Mouse (Mus musculus) kidney, postnatal 0 days (tissue): ENCODE results near the gene Efcc1. TPM values are rescaled to one million over a fixed set of nuclear protein-coding genes. Genes with fewer than 3 reads are reported as not detected.

Experiments
- ATAC-seq: fragments of 200-750 bp; cut with Nextera tagmentation; replicated peaks from 2 replicates; pipeline ENCODE4 v1.8.0; 2017; ENCODE audit warnings: low read depth, moderate number of reproducible peaks, moderate TSS enrichment, moderate library complexity; ENCODE audit not compliant: low FRiP score
- DNase-seq: peaks from one replicate; pipeline ENCODE4 v3.0.0-alpha.2; 2016; ENCODE audit warnings: low spot score
- H3K27ac ChIP-seq: fragments of 300-500 bp; sonication (generic); 2 replicates; pipeline ENCODE4 v1.5.1; 2014; ENCODE audit warnings: mild to moderate bottlenecking
- H3K27me3 ChIP-seq: fragments of 300-500 bp; sonication (generic); 2 replicates; pipeline ENCODE4 v1.6.1; 2014; ENCODE audit warnings: low read length, mixed read lengths; ENCODE audit not compliant: insufficient read depth
- H3K36me3 ChIP-seq: fragments of 300-500 bp; sonication (generic); 2 replicates; pipeline ENCODE4 v1.6.1; 2014; ENCODE audit warnings: low read length, mixed read lengths; ENCODE audit not compliant: insufficient read depth
- H3K4me1 ChIP-seq: fragments of 300-500 bp; sonication (generic); replicated peaks from 2 replicates; pipeline ENCODE4 v1.6.1; 2014; ENCODE audit warnings: antibody characterized with exemption, low read length, mixed read lengths; ENCODE audit not compliant: insufficient read depth
- H3K4me2 ChIP-seq: fragments of 300-500 bp; sonication (generic); 2 replicates; pipeline ENCODE4 v1.6.1; 2014; ENCODE audit warnings: mild to moderate bottlenecking, low read length, moderate library complexity, mixed read lengths
- H3K4me3 ChIP-seq: fragments of 300-500 bp; sonication (generic); replicated peaks from 2 replicates; pipeline ENCODE4 v1.5.1; 2014; ENCODE audit warnings: low read depth, low read length
- H3K9ac ChIP-seq: fragments of 300-500 bp; sonication (generic); 2 replicates; pipeline ENCODE4 v1.6.1; 2014; ENCODE audit warnings: low read depth, low read length
- H3K9me3 ChIP-seq: fragments of 300-500 bp; sonication (generic); replicated peaks from 2 replicates; pipeline ENCODE4 v1.6.1; 2016; ENCODE audit warnings: low read length, inconsistent platforms, mixed read lengths
- CTCF ChIP-seq: IDR thresholded peaks from 2 replicates; pipeline ENCODE4 v1.5.1; 2016; ENCODE audit warnings: antibody characterized with exemption, low read depth, mild to moderate bottlenecking, moderate library complexity
- WGBS: fragments of 180-500 bp; shearing (Covaris S2); extraction: QIAGEN DNeasy Blood & Tissue Kit; methylation state at CpG from one replicate; pipeline ENCODE4 v1.1.7; 2014; 5-methylcytosine and 5-hydroxymethylcytosine counted together
- polyA plus RNA-seq: library from polyadenylated mRNA; unstranded; fragments of >200 nt; fragmentation: Nextera tagmentation; extraction: Ambion mirVana; gene quantifications from 2 replicates; pipeline ENCODE4 v1.2.1, GENCODE M21; 2015

The Efcc1 gene
- polyA plus RNA-seq, 1 experiment from 2014 or later = 2.0 TPM

- ATAC-seq (no peak), DNase-seq (no peak)
- no peak for TF ChIP-seq CTCF
- Histone ChIP-seq H3K4me3 (no peak overlapping the region), H3K9ac (no peak overlapping the region), H3K9me3 (no peaks in the 10 kb centered on the region), H3K4me1 (0 out of 2 replicates have a peak, but pooled peaks cover 3% of the 10 kb centered on the region), H3K27ac (no peak overlapping the region), H3K36me3 (peaks cover 11% of the 10 kb centered on the region), H3K27me3 (no peaks in the 10 kb centered on the region), H3K4me2 (no peak overlapping the region)
- 87% methylated on average over 6 of the region's 6 CpGs for WGBS
Observed at GRCm38 (mm10) chr6:87795385-87796150, 64.9 kb downstream of the Efcc1 start.

DNA sequence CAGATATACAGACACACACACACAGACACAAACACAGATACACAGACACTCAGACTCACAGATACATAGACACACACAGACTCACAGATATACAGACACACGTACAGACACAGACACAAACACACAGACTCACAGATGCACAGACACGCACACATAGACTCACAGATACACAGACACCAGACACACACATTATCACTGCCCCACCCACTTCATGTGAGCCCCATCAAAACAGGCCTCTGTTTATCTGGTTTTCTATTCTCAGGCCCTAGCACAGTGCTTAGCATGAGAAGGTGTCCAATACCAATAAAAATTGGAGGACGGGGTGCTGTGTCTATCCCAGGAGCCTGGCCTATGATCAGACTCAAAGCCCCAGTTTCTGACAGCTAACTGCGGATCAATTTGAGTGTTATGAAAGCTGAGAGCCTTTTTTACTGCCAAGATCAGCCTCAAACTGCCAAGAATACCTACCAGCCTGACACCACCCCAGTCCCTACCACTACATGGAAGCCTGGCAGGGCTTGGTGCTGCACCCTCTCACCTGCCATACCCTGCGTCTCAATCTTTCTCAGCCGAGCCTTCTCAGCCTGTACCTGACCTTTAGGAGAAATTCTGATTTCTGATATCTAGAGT lies 65.7 kb downstream of the Efcc1 start:
- H3K4me1 ChIP-seq = 0 out of 2 replicates have a peak, but pooled peaks cover 3% of the 10 kb centered on the region
- no peak overlapping the region for H3K9ac ChIP-seq
- H3K4me3 ChIP-seq = no peak overlapping the region
- H3K9me3 ChIP-seq = no peaks in the 10 kb centered on the region
- H3K36me3 ChIP-seq = peaks cover 11% of the 10 kb centered on the region
- ATAC-seq (no peak), DNase-seq (no peak)
- no peaks in the 10 kb centered on the region for H3K27me3 ChIP-seq
- WGBS = 91% methylated on average over 6 of the region's 6 CpGs
- H3K4me2 ChIP-seq = no peak overlapping the region
- no peak for TF ChIP-seq CTCF
- H3K27ac ChIP-seq = no peak overlapping the region

GRCm38 (mm10) chr6:87797321-87797720 lies 66.7 kb downstream of the Efcc1 start:
- H3K4me3 ChIP-seq = no peak overlapping the region

DNA sequence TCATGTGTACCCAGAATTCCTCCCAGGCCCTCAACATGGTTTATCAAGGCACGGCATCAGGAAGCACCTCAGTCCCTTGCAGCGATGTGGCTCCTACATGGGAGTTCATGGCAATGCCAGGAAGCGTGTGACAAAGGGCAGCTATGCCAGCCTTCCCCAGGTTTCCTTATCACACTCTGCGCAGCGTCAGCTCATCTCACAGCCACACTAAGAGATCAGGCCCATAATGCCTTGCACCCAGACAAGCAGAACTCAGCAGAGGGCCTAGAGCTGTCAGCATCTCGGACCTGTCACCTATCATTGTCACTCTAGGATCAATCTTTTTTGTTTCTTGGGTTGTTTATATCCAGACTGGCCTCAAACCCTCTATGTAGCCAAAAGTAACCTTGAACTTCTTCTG lies 68.9 kb downstream of the Efcc1 start:
- no peak overlapping the region for H3K9ac ChIP-seq
- H3K27me3 ChIP-seq = no peaks in the 10 kb centered on the region
- WGBS = 93% methylated on average over 6 of the region's 6 CpGs
- H3K9me3 ChIP-seq = no peaks in the 10 kb centered on the region
- no peak overlapping the region for H3K27ac ChIP-seq
- no peak overlapping the region for H3K4me2 ChIP-seq
- H3K4me1 ChIP-seq = 0 out of 2 replicates have a peak, but pooled peaks cover 3% of the 10 kb centered on the region
- no peak overlapping the region for H3K4me3 ChIP-seq
- TF ChIP-seq CTCF = no peak
- H3K36me3 ChIP-seq = no peaks in the 10 kb centered on the region
- DNase-seq = no peak
- no peak for ATAC-seq

More at GRCm38 (mm10) chr6:87797321-87797720, 66.7 kb downstream of the Efcc1 start:
- Histone ChIP-seq H3K27me3 (no peaks in the 10 kb centered on the region), H3K4me2 (no peak overlapping the region), H3K9me3 (no peaks in the 10 kb centered on the region), H3K4me1 (0 out of 2 replicates have a peak, but pooled peaks cover 3% of the 10 kb centered on the region), H3K9ac (no peak overlapping the region), H3K36me3 (peaks cover 6% of the 10 kb centered on the region), H3K27ac (no peak overlapping the region)
- peak; percentile 78 for DNase-seq
- ATAC-seq = no peak; the same call in 1 of the 2 replicates
- no peak for TF ChIP-seq CTCF
- 15% methylated on average over 2 of the region's 2 CpGs for WGBS

GRCm38 (mm10) chr6:87802462-87802861 lies 71.8 kb downstream of the Efcc1 start:
- ATAC-seq (no peak), DNase-seq (no peak)
- WGBS = 82% methylated on average over 7 of the region's 7 CpGs

GRCm38 (mm10) chr6:87804036-87804435 lies 73.4 kb downstream of the Efcc1 start:
- Histone ChIP-seq H3K4me1 (no peaks in the 10 kb centered on the region; the same call in 1 of the 2 replicates), H3K4me3 (no peak overlapping the region), H3K9me3 (no peaks in the 10 kb centered on the region), H3K27me3 (no peaks in the 10 kb centered on the region), H3K9ac (no peak overlapping the region), H3K4me2 (no peak overlapping the region), H3K36me3 (no peaks in the 10 kb centered on the region), H3K27ac (no peak overlapping the region)
- ATAC-seq (no peak), DNase-seq (no peak)
- 70% methylated on average over 1 of the region's 1 CpGs for WGBS
- no peak for TF ChIP-seq CTCF

More at GRCm38 (mm10) chr6:87802462-87802861, 71.8 kb downstream of the Efcc1 start:
- Histone ChIP-seq H3K9ac (no peak overlapping the region), H3K4me3 (no peak overlapping the region), H3K4me2 (no peak overlapping the region), H3K27me3 (no peaks in the 10 kb centered on the region), H3K27ac (no peak overlapping the region), H3K4me1 (0 out of 2 replicates have a peak, but pooled peaks cover 2% of the 10 kb centered on the region), H3K9me3 (no peaks in the 10 kb centered on the region), H3K36me3 (no peaks in the 10 kb centered on the region)
- TF ChIP-seq CTCF = no peak
